Mouse (Mus musculus): ENCODE results near the gene Lrrc75b. TPM values are rescaled to one million over a fixed set of nuclear protein-coding genes. Genes with fewer than 3 reads are reported as not detected.

The Lrrc75b gene
- total and polyA plus RNA-seq, 3 experiments, result 0.14 to 0.41 (median 0.17) TPM

DNA sequence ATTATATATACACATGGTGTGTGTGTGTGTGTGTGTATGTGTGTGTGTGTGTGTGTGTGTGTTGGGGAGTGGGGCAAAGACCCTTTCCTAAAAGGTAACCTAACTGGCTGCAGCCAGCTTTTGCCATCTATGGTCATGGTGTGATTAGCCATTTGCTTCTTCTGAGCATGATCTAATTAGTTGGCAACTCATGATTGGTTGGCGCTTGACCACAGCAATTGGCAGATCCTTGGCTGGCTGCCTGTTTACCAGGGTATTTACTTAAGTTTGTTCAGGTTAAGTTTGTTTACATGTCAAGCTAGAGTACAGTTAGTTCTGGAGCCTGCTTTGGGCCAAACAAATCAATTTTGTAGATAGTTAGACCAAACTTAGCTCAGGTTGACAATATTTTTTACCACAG is 58.5 kb downstream of the Lrrc75b start:
- no peak for DNase-seq

DNA sequence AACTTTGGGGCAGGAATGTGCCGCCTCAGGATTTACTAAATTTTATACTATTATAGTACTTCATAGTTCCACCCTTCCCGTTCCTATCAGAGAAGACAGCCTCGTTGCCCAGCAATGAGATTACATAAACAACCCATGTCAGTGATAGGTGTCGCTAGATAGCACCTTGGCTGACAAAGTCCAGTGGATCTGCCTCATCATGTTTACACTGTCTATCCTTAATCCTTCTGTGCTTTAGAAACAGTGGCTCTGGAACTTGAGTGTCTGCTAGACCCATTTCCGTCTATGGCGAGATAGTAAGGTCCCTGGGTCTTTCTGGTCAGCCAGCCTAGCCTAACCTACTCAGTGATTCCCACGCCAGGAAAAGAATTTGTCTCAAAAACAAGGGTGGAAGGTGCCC is 59.8 kb downstream of the Lrrc75b start:
- DNase-seq, result no peak

Other genes starting within 250 kb of the Lrrc75b start
- gene Adora2a, start 243.5 kb downstream of the Lrrc75b start, total RNA-seq (2021), result 1 to 10 TPM; 2.8 to 5.3 TPM
- gene Adora2a, start 243.5 kb downstream of the Lrrc75b start, polyA plus RNA-seq (2012; rRNA removed), result 11.6 and 13.4 TPM in 2 replicates
- 1 to 10 TPM in 1 of 2 experiments, under 1 TPM in 1; 0.72 to 2.2 TPM for gene Upb1, start 159.2 kb downstream of the Lrrc75b start, total RNA-seq (2021)
- 0.20 and 0.50 TPM in 2 replicates for gene Upb1, start 159.2 kb downstream of the Lrrc75b start, polyA plus RNA-seq (2012; rRNA removed)
- gene Snrpd3, start 42.8 kb downstream of the Lrrc75b start, total RNA-seq (2021), result 10 to 100 TPM; 87.1 to 92.8 TPM
- gene Snrpd3, start 42.8 kb downstream of the Lrrc75b start, polyA plus RNA-seq (2012; rRNA removed), result 1.7 and 3.6 TPM in 2 replicates
- 10 to 100 TPM; 25.9 to 26.0 TPM for gene Gucd1, start 42.4 kb downstream of the Lrrc75b start, total RNA-seq (2021)
- gene Gucd1, start 42.4 kb downstream of the Lrrc75b start, polyA plus RNA-seq (2012; rRNA removed), result 56.1 and 74.1 TPM in 2 replicates
- not detected for gene Ggt1, start 1.3 kb upstream of the Lrrc75b start, total RNA-seq (2021)
- 0.15 and 0.20 TPM in 2 replicates for gene Ggt1, start 1.3 kb upstream of the Lrrc75b start, polyA plus RNA-seq (2012; rRNA removed)
- 1 to 10 TPM; 5.4 to 7.1 TPM for gene Ggt5, start 29.0 kb upstream of the Lrrc75b start, total RNA-seq (2021)
- 52.7 and 56.5 TPM in 2 replicates for gene Ggt5, start 29.0 kb upstream of the Lrrc75b start, polyA plus RNA-seq (2012; rRNA removed)
- 10 to 100 TPM; 10.7 to 13.5 TPM for gene Susd2, start 83.7 kb upstream of the Lrrc75b start, total RNA-seq (2021)
- gene Susd2, start 83.7 kb upstream of the Lrrc75b start, polyA plus RNA-seq (2012; rRNA removed), result 23.3 and 31.3 TPM in 2 replicates
- 10 to 100 TPM; 24.2 to 31.9 TPM for gene Cabin1, start 204.0 kb upstream of the Lrrc75b start, total RNA-seq (2021)
- 38.4 and 42.6 TPM in 2 replicates for gene Cabin1, start 204.0 kb upstream of the Lrrc75b start, polyA plus RNA-seq (2012; rRNA removed)
- 100 to 1,000 TPM; 177 to 205 TPM for gene Ddt, start 213.1 kb upstream of the Lrrc75b start, total RNA-seq (2021)
- 240 and 255 TPM in 2 replicates for gene Ddt, start 213.1 kb upstream of the Lrrc75b start, polyA plus RNA-seq (2012; rRNA removed)
- gene Gm20441, start 220.6 kb upstream of the Lrrc75b start, total RNA-seq (2021), result not detected
- not detected in 2 replicates for gene Gm20441, start 220.6 kb upstream of the Lrrc75b start, polyA plus RNA-seq (2012; rRNA removed)
- gene Gstt3, start 221.1 kb upstream of the Lrrc75b start, total RNA-seq (2021), result 10 to 100 TPM; 16.9 to 28.9 TPM
- 14.6 and 17.2 TPM in 2 replicates for gene Gstt3, start 221.1 kb upstream of the Lrrc75b start, polyA plus RNA-seq (2012; rRNA removed)
- 10 to 100 TPM; 52.0 to 64.8 TPM for gene Gstt1, start 238.3 kb upstream of the Lrrc75b start, total RNA-seq (2021)
- gene Gstt1, start 238.3 kb upstream of the Lrrc75b start, polyA plus RNA-seq (2012; rRNA removed), result 50.9 and 61.2 TPM in 2 replicates